ENCODE assay signal across 28 mouse cellular contexts in the genomic region with DNA sequence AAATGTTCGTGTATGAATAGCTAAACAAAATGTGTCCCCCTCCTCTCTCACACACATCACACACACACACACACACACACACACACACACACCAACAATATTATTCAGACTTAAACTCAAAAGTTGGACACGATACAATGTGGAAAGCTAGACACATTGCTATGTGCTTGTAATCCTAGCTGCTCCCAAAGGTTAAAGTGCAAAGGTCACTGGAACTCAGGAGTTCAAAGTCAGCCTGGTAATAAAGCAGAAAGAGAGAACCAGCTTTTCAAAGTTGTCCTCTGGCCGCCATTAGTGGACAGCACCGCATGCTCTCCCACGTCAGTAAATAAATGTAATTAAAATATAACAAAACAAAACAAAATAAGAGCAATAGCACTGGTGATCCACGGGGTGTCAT. TPM values are rescaled to one million over a fixed set of nuclear protein-coding genes. Genes with fewer than 3 reads are reported as not detected.
DNase-seq lines count a peak whose midpoint lies in the region; ATAC-seq lines count a peak whose summit lies in the region.
"Had no signal": no experiment of that assay in that cellular context is flagged by ENCODE, and none has a peak within 500 bp of the region (broad histone marks: within the 10 kb centered on the region; RNA-seq: fewer than 3 reads in every experiment).

No protein-coding gene starts in this region.

- 80% methylated on average over 6 of the region's 6 CpGs for WGBS in heart, embryonic 14.5 days

- no peak overlapping the region for H3K4me3 ChIP-seq in heart, embryonic 14.5 days (ENCODE audit: control insufficient read depth in 1 of 2, insufficient read depth in 1 of 2, low read depth in 1 of 2, low read length in 2 of 2)
- H3K4me3 ChIP-seq: embryonic facial prominence, embryonic 10.5 days; forebrain, embryonic 10.5 days; forebrain, embryonic 13.5 days; heart, embryonic 12.5 days had no signal

- no peak for DNase-seq in heart, adult 18-20 months
- DNase-seq in kidney, adult 9 months = peak; percentile 47
- DNase-seq in kidney, postnatal 36 days = no peak
- peak; percentile 38 for DNase-seq in yolk sac, embryonic 10.5 days (ENCODE audit: low spot score)
- DNase-seq in right cerebral cortex, adult 2 months (ENCODE audit: low spot score in 2 of 2) = no peak
- DNase-seq: adrenal gland, adult 8-10 months; adrenal gland, postnatal 25 days; cerebellum, adult 11-12 months; cerebellum, adult 8-10 months; cerebellum, postnatal 10 days; cerebellum, postnatal 36 days; embryo, embryonic 11 days; gastrocnemius, postnatal 10 days; gastrocnemius, postnatal 36 days; heart, postnatal 4 days had no signal

- H3K27ac ChIP-seq in heart, embryonic 14.5 days (replicated peaks in 1 of 2; ENCODE audit: control insufficient read depth in 1 of 2, insufficient read depth in 1 of 2, low read depth in 2 of 2, low read length in 2 of 2) = 0 out of 4 replicates have a peak overlapping the region, but pooled peaks of 1 of the 2 experiments have one; percentile 19
- H3K27ac ChIP-seq: embryonic facial prominence, embryonic 10.5 days; forebrain, embryonic 10.5 days; forebrain, embryonic 13.5 days; hindbrain, embryonic 14.5 days; hindbrain, postnatal 0 days had no signal

- ATAC-seq in heart, embryonic 14.5 days (ENCODE audit: insufficient number of reproducible peaks, insufficient read depth, low FRiP score, low read depth) = no peak
- ATAC-seq: CD4-positive, CD25-positive, alpha-beta regulatory T cell, adult 4 months; forebrain, embryonic 13.5 days; forebrain, embryonic 16.5 days; hindbrain, postnatal 0 days; inflammation-experienced regulatory T-cells, adult 6 months had no signal

- H3K36me3 ChIP-seq in heart, embryonic 14.5 days (ENCODE audit: control insufficient read depth, insufficient read depth, low read length) = no peaks in the 10 kb centered on the region
- H3K36me3 ChIP-seq: embryonic facial prominence, embryonic 10.5 days; forebrain, embryonic 10.5 days; heart, embryonic 12.5 days had no signal

- peak overlapping the region; percentile 36; the same call in 1 of the 2 replicates for H3K4me2 ChIP-seq in heart, embryonic 14.5 days (ENCODE audit: low read length)
- H3K4me2 ChIP-seq: forebrain, embryonic 13.5 days; hindbrain, embryonic 14.5 days had no signal

- no peaks in the 10 kb centered on the region for H3K9me3 ChIP-seq in heart, embryonic 14.5 days (ENCODE audit: control insufficient read depth, low read length)
- H3K9me3 ChIP-seq: embryonic facial prominence, embryonic 10.5 days; embryonic facial prominence, embryonic 13.5 days; forebrain, embryonic 10.5 days; forebrain, embryonic 13.5 days; heart, embryonic 12.5 days had no signal

- peaks cover 5 to 8% of the 10 kb centered on the region in 2 experiments; a peak in 2 of 4 replicates for H3K4me1 ChIP-seq in heart, embryonic 14.5 days (ENCODE audit: control insufficient read depth in 2 of 2, insufficient read depth in 2 of 2, low read length in 2 of 2)

- no peaks in the 10 kb centered on the region for H3K27me3 ChIP-seq in heart, embryonic 14.5 days (ENCODE audit: control insufficient read depth, insufficient read depth, low read length)
- H3K27me3 ChIP-seq: embryonic facial prominence, embryonic 13.5 days had no signal

- H3K9ac ChIP-seq in heart, embryonic 14.5 days (ENCODE audit: low read length) = no peak overlapping the region
- H3K9ac ChIP-seq: embryonic facial prominence, embryonic 13.5 days; forebrain, embryonic 13.5 days; heart, embryonic 12.5 days; hindbrain, embryonic 14.5 days had no signal

RNA-seq across cellular contexts. Expression of a gene that starts 3.1 kb away (rescaled TPM):
- 108 and 152 TPM in 2 replicates for polyA plus RNA-seq in heart, embryonic 14.5 days (2014; fragmentation: Nextera tagmentation; extraction: Ambion mirVana)
- 10 to 100 TPM; 20.8 to 23.1 TPM for total RNA-seq in heart, adult 18-20 months (2021)
- total RNA-seq: granulocyte monocyte progenitor cell, adult 5-6 weeks; MEL had no signal
- polyA plus RNA-seq: CD4-positive, CD25-positive, alpha-beta regulatory T cell, adult 4 months; inflammation-experienced regulatory T-cells, adult 6 months had no signal

Comparison
In these comparisons a context has a peak if more than half of its experiments do, and no peak if none do; other contexts are left out.
1. DNase-seq: peak in kidney, adult 9 months (single experiment) and yolk sac, embryonic 10.5 days (single experiment); none in heart, adult 18-20 months (0 of 2), kidney, postnatal 36 days (0 of 2) and right cerebral cortex, adult 2 months (0 of 2).